Mouse (Mus musculus): ENCODE results near the gene Fam187b.

Gene Fam187b

GRCm38 (mm10) chr7:31008889-31009288 is 35.3 kb downstream of the Fam187b start:
- no peak for DNase-seq (ENCODE audit: low read depth)

- no peak for DNase-seq (ENCODE audit: low read depth)
Measured at GRCm38 (mm10) chr7:31012971-31013370, 39.4 kb downstream of the Fam187b start.

GRCm38 (mm10) chr7:31017104-31017901 is 43.7 kb downstream of the Fam187b start:
- peak; percentile 83 for DNase-seq (ENCODE audit: low read depth)

- peak; percentile 80 for DNase-seq (ENCODE audit: low read depth)
Measured at GRCm38 (mm10) chr7:31028609-31029008, 55.0 kb downstream of the Fam187b start.

- DNase-seq (ENCODE audit: low read depth) = peak; percentile 76
Measured at GRCm38 (mm10) chr7:31030717-31031116, 57.1 kb downstream of the Fam187b start.

GRCm38 (mm10) chr7:31031731-31032130 is 58.1 kb downstream of the Fam187b start:
- DNase-seq (ENCODE audit: low read depth) = peak; percentile 88

- peak; percentile 85 for DNase-seq (ENCODE audit: low read depth)
Measured at GRCm38 (mm10) chr7:31033409-31034165, 60.0 kb downstream of the Fam187b start.

GRCm38 (mm10) chr7:31034789-31035188 is 61.2 kb downstream of the Fam187b start:
- DNase-seq (ENCODE audit: low read depth) = peak; percentile 61

GRCm38 (mm10) chr7:31035291-31035690 is 61.7 kb downstream of the Fam187b start:
- no peak for DNase-seq (ENCODE audit: low read depth)

- DNase-seq (ENCODE audit: low read depth) = peak; percentile 96
Measured at GRCm38 (mm10) chr7:31036917-31037316, 63.3 kb downstream of the Fam187b start.

GRCm38 (mm10) chr7:31037675-31038074 is 64.1 kb downstream of the Fam187b start:
- DNase-seq (ENCODE audit: low read depth) = peak; percentile 80

GRCm38 (mm10) chr7:31039011-31039410 is 65.4 kb downstream of the Fam187b start:
- no peak for DNase-seq (ENCODE audit: low read depth)

Data from 416B (cell line).